Mouse (Mus musculus): Measurements from ENCODE around the gene Rere.

Gene Rere

DNA sequence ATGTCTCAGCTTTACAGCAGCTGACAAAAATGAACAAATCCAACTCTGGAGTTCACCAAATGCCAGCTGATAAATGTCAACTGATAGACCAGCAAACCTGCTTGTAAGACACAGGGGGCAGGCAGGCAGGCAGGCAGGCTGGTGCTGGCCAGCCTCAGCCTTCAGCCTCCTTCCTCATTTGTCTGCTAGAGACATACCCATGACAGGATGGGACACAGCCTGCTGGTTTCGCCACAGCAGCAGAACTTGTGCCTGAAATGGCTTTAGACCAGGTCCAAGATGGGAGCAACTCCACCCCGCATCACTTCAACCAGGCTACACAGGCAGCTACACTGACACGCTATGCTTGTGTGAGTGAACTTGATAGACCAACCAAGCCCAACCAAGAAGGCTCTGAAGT is 324.4 kb downstream of the Rere start:
- no peak for DNase-seq (ENCODE audit: low read depth, low spot score)

DNA sequence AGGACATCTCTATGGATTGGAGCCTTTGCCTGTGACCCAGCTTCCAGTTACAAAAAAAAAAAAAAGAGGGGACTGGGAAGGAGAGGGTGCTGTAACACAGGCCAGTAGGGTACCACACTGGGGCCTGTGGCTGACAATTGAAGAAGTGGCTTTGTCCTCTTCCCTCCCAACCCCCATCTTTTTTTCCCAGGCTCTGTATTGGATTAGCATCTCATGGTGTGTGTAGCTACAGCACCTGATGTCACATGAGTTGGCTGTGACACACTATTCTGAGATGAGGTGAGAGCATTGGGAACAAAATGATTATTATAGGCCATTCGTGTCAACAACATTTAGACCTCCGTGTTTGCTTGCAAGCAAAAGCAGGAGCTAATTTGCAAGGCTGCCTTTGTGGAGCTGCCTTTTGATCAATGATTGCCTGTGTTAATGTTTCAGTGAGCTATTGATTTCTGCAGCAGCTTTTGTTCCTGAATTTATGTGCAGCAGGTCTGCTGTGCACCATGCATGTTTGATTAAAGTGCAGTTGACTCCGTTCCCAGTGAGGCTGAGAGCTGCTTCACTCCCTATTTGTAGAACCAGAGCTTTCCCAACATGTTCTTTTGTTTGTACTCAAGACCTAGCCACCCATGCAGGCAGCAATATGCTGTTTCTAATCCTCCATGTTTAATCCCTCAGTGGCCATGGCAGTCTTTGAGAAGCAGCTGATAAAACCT is 325.2 kb downstream of the Rere start:
- DNase-seq (ENCODE audit: low read depth, low spot score), result no peak

DNA sequence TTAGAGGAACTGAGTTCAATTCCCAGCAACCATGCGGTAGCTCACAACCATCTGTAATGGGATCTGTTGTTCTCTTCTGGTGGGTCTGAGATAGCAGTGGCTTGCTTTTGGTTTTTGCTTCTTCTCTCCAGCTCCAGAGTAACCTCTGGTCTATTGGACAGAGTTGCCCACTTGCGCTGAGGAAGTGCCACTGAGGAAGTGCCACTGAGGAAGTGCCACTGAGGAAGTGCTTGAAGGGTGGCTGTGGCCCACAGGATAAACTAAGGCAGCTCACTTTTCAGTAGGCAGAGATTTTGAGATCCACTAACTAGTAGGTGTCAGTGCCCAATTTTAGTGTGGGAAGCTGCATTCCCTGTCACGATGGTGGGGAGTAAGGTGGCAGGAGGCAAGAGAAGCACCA is 327.2 kb downstream of the Rere start:
- no peak for DNase-seq (ENCODE audit: low read depth, low spot score)

DNA sequence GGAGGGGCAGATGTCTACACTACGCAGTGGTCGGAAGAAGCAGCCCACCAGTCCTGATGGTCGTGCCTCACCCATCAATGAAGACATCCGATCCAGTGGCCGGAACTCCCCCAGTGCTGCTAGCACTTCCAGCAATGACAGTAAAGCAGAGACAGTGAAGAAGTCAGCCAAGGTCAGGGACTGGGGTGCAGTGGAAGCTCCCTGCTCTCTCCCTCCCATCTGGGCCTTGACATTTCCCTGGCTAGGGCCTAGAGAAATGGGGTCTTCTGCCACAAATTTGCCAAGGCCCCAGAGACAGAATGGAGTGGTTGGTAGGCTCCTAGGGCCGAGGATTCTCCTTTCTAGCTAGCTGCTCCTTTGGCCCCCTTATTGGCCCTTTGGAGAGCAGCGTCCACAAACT is 332.3 kb downstream of the Rere start:
- DNase-seq (ENCODE audit: low read depth, low spot score), result no peak

DNA sequence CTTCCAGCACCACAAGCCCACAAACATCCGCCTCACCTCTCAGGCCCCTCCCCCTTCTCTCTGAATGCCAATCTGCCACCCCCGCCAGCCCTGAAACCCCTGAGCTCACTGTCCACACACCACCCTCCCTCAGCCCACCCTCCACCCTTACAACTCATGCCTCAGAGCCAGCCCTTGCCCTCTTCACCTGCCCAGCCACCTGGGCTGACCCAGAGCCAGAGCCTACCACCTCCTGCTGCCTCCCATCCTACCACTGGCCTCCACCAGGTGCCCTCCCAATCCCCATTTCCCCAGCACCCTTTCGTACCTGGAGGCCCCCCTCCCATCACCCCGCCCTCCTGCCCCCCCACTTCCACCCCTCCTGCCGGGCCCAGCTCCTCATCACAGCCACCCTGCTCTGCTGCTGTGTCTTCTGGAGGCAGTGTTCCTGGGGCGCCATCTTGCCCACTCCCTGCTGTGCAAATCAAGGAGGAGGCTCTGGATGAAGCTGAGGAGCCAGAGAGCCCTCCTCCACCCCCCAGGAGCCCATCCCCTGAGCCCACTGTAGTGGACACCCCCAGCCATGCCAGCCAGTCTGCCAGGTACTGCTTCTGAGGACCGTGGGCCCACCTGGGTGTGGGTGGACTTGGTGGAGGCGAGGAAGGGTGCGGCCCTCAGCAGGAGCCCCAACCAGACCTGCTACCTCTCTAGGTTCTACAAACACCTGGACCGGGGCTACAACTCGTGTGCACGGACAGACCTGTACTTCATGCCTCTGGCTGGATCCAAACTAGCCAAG is 334.0 kb downstream of the Rere start:
- DNase-seq (ENCODE audit: low read depth, low spot score), result no peak

DNA sequence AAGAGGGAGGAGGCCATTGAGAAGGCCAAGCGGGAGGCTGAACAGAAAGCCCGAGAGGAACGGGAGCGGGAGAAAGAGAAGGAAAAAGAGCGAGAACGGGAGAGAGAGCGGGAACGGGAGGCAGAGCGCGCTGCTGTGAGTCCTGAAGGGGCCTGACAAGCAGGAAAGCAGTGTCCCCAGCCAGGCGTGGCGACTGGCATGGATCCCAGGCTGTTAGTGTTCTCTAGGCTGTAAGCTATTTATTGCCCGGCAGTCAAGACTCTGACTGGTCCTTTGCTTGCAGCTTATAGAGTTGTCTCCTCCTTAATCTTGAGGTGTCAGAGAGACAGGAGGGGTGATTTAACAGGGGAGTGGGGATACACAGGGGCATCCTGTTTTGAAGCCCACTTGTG is 334.6 kb downstream of the Rere start:
- DNase-seq (ENCODE audit: low read depth, low spot score), result no peak

DNA sequence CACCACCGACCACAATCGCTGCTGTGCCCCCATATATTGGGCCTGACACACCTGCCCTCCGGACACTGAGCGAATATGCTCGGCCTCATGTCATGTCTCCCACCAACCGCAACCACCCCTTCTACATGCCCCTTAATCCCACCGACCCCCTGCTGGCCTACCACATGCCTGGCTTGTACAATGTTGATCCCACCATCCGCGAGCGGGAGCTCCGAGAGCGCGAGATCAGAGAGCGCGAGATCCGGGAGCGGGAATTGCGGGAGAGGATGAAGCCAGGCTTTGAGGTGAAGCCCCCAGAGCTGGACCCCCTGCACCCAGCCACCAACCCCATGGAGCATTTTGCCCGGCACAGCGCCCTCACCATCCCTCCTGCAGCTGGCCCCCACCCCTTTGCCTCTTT is 335.4 kb downstream of the Rere start:
- no peak for DNase-seq (ENCODE audit: low read depth, low spot score)

DNA sequence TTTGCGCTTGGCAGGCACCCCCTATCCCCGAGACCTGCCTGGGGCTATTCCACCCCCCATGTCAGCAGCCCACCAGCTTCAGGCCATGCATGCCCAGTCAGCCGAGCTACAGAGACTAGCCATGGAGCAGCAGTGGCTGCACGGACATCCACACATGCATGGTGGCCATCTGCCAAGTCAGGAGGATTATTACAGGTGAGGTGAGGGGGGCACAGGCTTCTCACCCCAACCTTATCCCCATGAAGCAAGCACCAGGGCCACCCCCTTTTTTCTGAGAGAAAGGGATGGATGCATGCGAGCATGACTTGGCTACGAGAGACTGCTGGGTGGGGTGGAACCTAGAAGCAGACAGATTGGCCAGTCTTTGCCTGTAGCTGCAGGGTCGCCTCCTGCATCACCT is 337.6 kb downstream of the Rere start:
- no peak for DNase-seq (ENCODE audit: low read depth, low spot score)

DNA sequence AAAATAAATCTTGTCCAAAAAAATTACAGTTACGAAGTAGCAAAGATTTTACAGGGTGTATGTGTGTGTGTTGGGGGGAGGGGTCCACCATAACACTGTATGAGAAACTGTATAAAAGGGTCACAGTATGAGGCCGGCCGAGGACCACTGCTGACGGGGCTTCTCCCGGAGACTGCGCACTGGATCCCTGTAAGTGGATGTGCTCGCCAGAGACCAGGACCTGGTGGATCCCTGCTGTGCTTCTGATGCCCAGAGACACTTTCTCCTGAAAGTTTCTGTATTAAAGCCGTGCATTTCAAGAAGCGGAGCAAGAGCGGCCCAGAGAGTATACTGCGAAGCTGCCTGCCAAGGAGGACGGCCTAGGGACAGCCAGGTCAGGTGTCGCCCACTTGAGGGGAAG is 341.2 kb downstream of the Rere start:
- DNase-seq (ENCODE audit: low read depth, low spot score), result no peak

DNA sequence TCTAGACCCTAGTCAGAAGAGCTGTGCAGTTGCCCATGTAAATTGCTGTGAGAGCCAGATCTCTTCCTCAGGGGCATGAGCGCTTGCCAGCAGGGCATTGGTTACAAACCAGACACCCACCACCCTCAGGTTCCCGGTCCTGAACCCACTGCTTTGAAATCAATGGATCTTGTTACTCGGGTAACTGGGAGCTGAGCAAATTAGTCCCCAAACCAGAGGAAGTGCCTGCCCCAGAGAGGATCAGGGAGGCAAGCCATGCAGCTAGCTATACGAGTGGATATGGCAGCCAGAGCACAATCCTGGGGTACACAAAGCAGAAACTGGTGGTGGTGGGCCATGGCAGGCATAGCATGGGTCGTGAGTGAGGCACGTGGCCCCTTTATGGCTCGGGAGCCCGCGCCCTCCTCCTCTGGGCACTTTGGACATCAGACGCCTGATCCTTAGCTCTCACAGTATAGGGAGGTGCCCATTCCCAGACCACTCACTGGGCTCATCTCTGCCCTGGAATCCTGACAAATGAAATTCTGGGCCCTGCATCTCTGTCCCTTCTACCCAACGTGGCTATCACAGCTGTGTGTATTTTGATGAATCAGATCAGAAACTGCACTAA is 342.9 kb downstream of the Rere start:
- DNase-seq (ENCODE audit: low read depth, low spot score), result no peak

DNA sequence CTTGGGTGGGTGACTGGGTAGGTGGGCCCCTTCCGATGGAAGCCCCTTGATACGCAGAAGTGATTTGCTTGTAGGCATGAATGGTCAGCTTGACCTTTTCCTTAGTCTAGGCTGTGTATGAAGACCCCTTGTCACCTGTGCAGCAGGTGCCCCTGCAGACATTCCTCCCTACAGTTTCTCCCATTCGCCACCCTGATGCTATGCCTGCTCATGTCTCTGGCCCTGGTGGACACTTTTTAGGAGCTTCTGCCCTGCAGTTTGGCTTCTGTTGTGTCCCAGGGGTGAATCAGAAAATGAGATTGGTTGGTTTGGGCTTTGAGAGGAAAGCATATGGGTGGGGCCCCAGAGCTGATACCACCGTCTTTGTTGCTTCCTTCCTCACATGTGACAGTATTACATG is 343.5 kb downstream of the Rere start:
- no peak for DNase-seq (ENCODE audit: low read depth, low spot score)

DNA sequence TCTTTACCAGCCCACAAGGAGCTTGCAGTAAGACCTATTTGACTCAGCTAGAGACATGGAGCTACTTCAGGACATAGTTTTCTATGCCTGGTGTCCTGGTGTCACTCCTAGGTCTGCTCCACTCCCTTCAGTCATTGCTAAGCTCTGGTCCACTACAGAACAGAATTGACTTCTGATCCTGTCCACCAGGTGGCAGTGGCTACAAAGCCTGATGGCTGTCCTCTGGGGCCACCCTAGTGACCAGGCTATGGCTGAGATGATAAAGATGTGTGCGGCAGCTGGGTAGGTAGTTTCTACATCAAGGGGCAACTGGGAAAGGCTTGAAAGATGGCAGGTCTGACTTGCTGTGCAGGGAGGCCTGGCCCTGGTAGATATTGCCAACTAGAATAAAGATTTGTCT is 344.0 kb downstream of the Rere start:
- peak; percentile 57 for DNase-seq (ENCODE audit: low read depth, low spot score)

DNA sequence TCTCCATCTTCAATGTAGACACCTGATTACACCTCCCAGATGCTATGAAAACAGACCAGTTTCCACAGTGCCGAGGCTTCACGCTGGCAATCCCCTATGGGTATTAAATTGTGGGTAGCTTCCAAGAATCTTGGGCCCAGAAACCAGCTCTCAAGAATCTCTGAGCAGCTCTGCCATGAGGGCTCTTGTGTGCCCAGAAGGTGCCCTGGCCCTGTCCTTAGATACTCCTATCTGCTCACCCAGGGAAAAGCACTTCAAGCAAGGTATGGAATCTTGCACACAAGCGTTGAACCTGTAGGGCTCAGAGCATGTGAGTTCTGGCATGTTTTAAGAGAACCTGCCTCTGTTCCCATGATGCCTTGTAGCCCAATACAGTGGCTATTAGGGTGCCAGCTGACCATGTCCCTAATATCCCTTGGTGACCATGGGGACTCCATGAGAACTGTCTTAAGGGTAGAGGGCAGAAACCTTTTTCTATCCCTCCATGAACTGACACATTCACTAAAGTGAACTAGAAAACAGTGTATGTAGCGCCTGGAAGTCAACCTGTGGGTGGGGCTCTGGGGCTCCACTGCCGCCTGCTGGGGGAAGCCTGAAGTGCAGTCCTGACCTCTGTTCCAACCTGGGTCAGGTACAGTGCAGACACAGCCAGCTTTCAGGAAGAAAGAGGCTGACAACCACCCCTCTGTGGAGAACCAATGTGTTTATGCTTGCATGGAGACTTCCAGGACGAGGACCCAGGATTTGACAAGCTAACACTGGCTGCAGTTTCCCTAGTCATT is 344.7 kb downstream of the Rere start:
- peak; percentile 87 for DNase-seq (ENCODE audit: low read depth, low spot score)

DNA sequence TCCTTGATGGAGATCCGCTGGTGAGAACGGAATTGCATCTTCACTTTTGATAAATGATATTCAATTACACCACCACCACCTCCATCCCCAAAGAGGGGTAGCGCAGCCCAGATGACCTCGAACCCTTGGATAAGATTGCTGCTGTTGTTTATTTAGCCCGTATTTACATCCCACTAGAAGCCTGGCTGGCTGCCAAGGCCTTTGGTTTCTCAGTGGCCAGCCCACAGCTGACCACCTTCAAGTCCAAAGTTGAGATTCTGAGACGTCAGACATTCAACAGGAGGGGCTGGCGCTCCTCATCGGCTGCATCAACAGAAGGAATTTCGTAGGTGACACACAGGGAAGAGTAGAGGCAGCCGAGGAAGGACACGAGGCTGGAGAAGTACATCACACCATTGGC is 347.8 kb downstream of the Rere start:
- no peak for DNase-seq (ENCODE audit: low read depth, low spot score)

DNA sequence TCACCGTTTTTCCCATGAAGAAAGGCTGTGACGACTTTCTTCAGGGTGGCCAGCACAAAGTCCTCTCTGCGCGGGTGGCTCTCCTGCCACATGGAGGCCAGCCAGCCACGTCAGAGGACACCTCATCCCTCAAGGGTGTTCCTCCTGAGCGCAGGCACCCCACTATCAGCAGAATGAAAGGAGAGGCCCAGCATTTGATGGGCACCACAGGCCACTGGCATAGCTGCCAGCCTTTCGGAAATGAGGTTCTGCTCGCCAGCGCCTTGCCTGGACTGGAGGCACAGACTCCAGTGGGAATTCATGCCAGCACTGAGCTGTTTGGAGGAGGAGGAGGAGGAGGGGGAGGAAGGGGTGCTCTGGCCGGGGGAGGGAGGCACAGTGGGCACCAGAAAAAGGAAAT is 354.1 kb downstream of the Rere start:
- DNase-seq (ENCODE audit: low read depth, low spot score), result no peak

DNA sequence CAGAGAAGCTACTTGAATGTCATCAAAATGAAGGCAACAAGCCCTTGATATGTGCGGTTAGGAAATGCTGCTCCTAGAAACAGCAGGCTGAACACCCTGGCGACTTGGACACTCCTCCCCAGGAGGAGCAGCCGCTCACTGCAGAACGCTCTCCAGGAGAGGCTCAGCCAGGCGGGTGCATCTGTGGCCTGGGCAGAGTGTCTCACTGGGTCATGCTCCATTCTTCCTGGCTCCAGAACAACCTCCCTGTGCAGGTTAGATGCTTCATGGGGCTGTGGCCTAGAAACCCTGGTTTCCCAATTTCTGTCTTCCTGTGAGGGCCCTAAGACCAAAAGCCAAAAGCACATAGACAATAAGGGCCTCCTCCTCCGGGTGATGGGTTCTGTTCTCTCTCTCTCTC is 355.2 kb downstream of the Rere start:
- DNase-seq (ENCODE audit: low read depth, low spot score), result no peak

DNA sequence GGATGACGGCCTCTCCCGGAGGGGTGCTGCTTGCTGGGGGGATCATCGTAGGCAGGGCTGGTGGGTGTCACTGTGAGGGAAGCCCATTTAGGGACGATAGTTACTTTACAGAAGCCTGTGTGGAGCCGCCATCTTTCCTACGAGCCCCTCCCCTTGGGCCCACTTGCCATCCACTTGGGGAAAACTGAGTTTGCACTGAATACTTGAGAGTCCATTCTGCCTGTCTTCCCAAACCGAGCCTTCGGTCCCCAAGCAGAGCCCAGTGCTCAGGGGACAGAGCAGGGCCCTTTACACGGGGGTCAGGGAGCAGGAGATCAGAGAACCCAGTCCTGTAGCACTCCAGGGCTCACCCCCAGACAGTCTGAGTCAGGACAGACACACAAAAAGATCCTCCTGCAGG is 362.9 kb downstream of the Rere start:
- DNase-seq (ENCODE audit: low read depth, low spot score), result no peak

DNA sequence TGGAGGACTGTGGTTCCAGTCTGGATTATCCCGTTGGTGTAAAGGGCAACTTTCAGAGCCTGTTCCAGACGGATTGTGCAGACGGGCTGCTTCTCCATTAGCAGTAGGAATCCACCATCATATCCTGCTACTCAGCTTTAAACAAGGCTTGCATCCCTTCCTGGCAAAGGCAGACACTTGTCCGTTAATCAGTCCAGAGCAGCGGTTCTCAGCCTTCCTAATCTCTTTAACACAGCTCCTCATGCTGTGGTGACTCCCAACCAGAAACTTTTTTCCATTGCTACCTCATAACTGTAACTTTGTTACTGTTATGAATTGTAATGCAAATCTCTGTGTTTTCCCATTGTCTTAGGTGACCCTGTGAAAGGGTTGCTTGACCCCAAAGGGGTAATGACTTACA is 367.9 kb downstream of the Rere start:
- no peak for DNase-seq (ENCODE audit: low read depth, low spot score)

DNA sequence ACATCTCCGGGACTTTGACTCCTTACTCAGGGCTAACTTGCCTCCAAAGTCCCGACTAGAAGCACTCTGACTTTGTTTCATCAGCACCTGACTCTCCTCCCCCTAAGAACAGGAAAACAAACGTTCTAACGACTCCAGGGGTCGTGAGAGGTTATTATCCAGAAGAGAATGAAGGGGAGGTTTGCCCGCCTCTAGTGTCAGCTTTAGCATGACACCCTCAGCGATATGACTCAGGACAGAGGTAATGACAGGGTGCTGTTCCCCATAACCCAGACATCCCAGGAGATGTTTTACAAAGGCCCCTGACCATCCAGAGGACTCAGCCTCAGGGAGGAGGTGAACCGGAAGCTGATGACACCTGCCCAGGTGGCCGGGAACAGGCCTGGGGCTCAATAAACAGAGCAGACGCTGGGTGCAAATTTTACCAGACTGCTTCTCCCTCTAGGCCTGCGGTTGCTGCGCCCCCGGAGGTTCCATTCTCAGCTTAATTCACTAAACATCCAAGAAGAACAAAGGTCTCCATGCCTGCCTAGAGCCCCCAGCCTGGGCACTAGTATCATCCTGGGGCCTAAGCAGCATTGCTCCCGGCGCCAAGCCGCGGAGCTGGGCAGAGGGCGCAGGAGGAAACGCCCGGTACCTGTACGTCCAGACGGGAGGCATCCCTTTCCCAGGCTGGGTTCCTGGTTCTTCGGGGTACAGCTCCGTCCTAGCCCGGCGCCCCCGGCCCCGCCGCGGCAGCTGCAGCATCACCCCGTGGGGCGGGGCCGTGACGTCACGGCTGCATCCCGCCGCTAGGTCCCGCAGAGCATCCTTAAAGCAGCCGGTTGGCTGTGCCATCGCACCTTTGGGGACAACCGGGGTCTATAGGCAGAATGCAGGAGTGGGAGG is 370.2 kb downstream of the Rere start, which contains the start of gene Slc45a1:
Gene Slc45a1 (minus strand): TSS at position 785 of the 888 bp plus-strand sequence.
- DNase-seq (ENCODE audit: low read depth, low spot score), result peak; percentile 48

DNA sequence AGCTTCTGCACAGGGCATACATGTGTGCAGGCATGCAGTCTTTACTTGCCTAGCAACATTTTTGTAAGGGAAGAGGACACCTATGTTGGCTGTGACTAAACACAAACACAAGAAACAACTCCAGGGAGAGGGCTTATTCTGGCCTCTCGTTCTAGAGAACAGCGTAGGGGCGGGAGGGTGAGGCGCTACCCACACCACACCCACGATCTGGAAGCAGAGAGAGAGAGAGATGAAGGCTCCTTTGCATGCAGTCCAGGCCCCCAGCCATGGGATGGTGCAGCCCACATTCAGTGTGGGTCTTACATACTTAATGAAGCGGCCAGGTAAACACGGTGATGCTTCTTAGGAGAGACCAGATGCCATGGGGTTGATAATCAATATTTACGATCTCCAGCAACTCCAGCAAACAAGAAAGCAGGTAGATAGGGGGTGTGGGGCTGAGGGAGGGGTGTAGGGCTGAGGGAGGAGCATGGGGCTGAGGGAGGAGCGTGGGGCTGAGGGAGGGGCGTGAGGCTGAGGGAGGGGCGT is 371.7 kb downstream of the Rere start:
- no peak for DNase-seq (ENCODE audit: low read depth, low spot score)

DNA sequence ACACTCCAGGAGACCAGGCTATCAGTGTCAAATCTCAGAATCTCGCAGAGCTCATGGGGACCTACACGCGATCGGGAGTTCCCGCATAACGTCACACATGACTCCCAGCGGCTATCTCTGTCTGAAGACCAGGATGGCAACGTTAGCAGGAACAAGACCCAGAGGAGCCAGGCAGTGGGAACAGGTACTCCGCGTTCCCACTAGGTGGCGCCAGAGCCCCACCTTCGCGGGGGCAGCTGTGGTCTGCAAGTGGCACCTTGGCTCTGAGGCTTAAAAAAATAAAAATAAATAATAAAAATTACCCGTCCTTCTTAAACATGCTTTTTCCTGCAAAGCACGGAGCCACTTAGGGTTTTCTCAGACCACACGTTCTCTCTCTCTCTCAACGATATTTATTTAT is 374.5 kb downstream of the Rere start:
- DNase-seq (ENCODE audit: low read depth, low spot score), result peak; percentile 89

Measured in CD4-positive, CD25-positive, alpha-beta regulatory T cell, adult 2 months (primary cell).